Mouse (Mus musculus) kidney, embryonic 14.5 days (tissue): ENCODE data around the gene Zfp345. TPM values are rescaled to one million over a fixed set of nuclear protein-coding genes. Genes with fewer than 3 reads are reported as not detected.

Experiments used
- polyA plus RNA-seq: library from polyadenylated mRNA; unstranded; fragments of >200 nt; fragmentation: Nextera tagmentation; extraction: Ambion mirVana; gene quantifications from 2 replicates; pipeline ENCODE4 v1.2.1, GENCODE M21; 2014

The Zfp345 gene
- polyA plus RNA-seq, 1 experiment from 2014 or later = 0.27 TPM

Other genes starting within 250 kb of the Zfp345 start
- gene Gm21994, start 229.5 kb downstream of the Zfp345 start, polyA plus RNA-seq = 5.4 and 6.6 TPM in 2 replicates
- 0.06 and 0.07 TPM in 2 replicates for gene Gm14124, start 227.6 kb downstream of the Zfp345 start, polyA plus RNA-seq
- gene Gm10130, start 161.4 kb downstream of the Zfp345 start, polyA plus RNA-seq = 2.2 and 2.3 TPM in 2 replicates
- 9.9 and 13.8 TPM in 2 replicates for gene 3300002I08Rik, start 122.3 kb downstream of the Zfp345 start, polyA plus RNA-seq
- 12.3 and 12.4 TPM in 2 replicates for gene Zfp442, start 33.6 kb downstream of the Zfp345 start, polyA plus RNA-seq
- gene Cst7, start 85.3 kb upstream of the Zfp345 start, polyA plus RNA-seq = 0.22 TPM in 1 of 2 replicates, not detected in the other
- gene Apmap, start 123.5 kb upstream of the Zfp345 start, polyA plus RNA-seq = 31.9 and 41.3 TPM in 2 replicates
- 2.3 and 5.6 TPM in 2 replicates for gene Acss1, start 183.4 kb upstream of the Zfp345 start, polyA plus RNA-seq
- not detected in 2 replicates for gene Vsx1, start 204.3 kb upstream of the Zfp345 start, polyA plus RNA-seq